Comparison of ENCODE assay signal across 26 mouse cellular contexts in genomic region chr11:75968761-75969160, GRCm38 (mm10). TPM values are rescaled to one million over a fixed set of nuclear protein-coding genes. Genes with fewer than 3 reads are reported as not detected.
"Had no signal": no experiment of that assay in that cellular context is flagged by ENCODE, and none has a peak within 500 bp of the region (broad histone marks: within the 10 kb centered on the region; RNA-seq: fewer than 3 reads in every experiment).

No protein-coding gene starts in this region.

- H3K9me3 ChIP-seq: embryonic facial prominence, embryonic 10.5 days; embryonic facial prominence, embryonic 12.5 days; embryonic facial prominence, embryonic 13.5 days; embryonic facial prominence, embryonic 15.5 days; forebrain, embryonic 10.5 days; forebrain, embryonic 12.5 days; forebrain, embryonic 13.5 days; forebrain, embryonic 15.5 days had no signal

- H3K4me2 ChIP-seq: embryonic facial prominence, embryonic 12.5 days; embryonic facial prominence, embryonic 13.5 days; embryonic facial prominence, embryonic 15.5 days; forebrain, embryonic 12.5 days; forebrain, embryonic 13.5 days; forebrain, embryonic 15.5 days had no signal

- H3K4me3 ChIP-seq: embryonic facial prominence, embryonic 10.5 days; embryonic facial prominence, embryonic 12.5 days; embryonic facial prominence, embryonic 13.5 days; embryonic facial prominence, embryonic 15.5 days; erythroblast, embryonic 14.5 days; forebrain, embryonic 10.5 days; forebrain, embryonic 12.5 days; forebrain, embryonic 13.5 days; forebrain, embryonic 15.5 days; gastrocnemius, adult 2 months had no signal

- H3K36me3 ChIP-seq: embryonic facial prominence, embryonic 10.5 days; embryonic facial prominence, embryonic 12.5 days; embryonic facial prominence, embryonic 13.5 days; embryonic facial prominence, embryonic 15.5 days; forebrain, embryonic 10.5 days; forebrain, embryonic 12.5 days; forebrain, embryonic 15.5 days had no signal

- H3K27ac ChIP-seq: embryonic facial prominence, embryonic 10.5 days; embryonic facial prominence, embryonic 12.5 days; embryonic facial prominence, embryonic 13.5 days; embryonic facial prominence, embryonic 15.5 days; forebrain, embryonic 10.5 days; forebrain, embryonic 12.5 days; forebrain, embryonic 13.5 days; forebrain, embryonic 15.5 days; gastrocnemius, adult 2 months had no signal

- H3K9ac ChIP-seq: embryonic facial prominence, embryonic 12.5 days; embryonic facial prominence, embryonic 13.5 days; embryonic facial prominence, embryonic 15.5 days; forebrain, embryonic 12.5 days; forebrain, embryonic 13.5 days; forebrain, embryonic 15.5 days; forebrain, postnatal 0 days had no signal

- ATAC-seq: forebrain, embryonic 13.5 days; forebrain, embryonic 14.5 days; forebrain, embryonic 15.5 days; forebrain, embryonic 16.5 days; forebrain, postnatal 0 days had no signal

- DNase-seq: cerebellum, adult 18-20 months; cerebellum, adult 2 months; cerebellum, adult 8-10 months; cerebellum, adult 9-10 months; cerebellum, adult 9-11 months; cerebellum, postnatal 25 days; cerebellum, postnatal 36 days; embryo, embryonic 11 days; forebrain, postnatal 0 days; gastrocnemius, adult 2 months; gastrocnemius, postnatal 10 days; gastrocnemius, postnatal 14 days; gastrocnemius, postnatal 25 days; gastrocnemius, postnatal 36 days; heart, adult 11 months had no signal

RNA-seq across cellular contexts. Expression of gene Rph3al, which starts 30.5 kb away (rescaled TPM):
- polyA plus RNA-seq: erythroblast, embryonic 14.5 days had no signal

RNA-seq across cellular contexts. Expression of gene 1700016K19Rik, which starts 31.0 kb away (rescaled TPM):
- polyA plus RNA-seq: erythroblast, embryonic 14.5 days had no signal
